Mouse (Mus musculus) liver, adult 2 months (tissue): Measurements from ENCODE around the gene Gnl1.

ENCODE experiments used
- CTCF ChIP-seq: fragments of 200-500 bp; IDR thresholded peaks from 2 replicates; pipeline ENCODE4 v1.5.1; 2011; ENCODE audit warnings: low read depth, low read length, control low read depth
- POLR2A ChIP-seq: fragments of 200-500 bp; IDR thresholded peaks from 2 replicates; pipeline ENCODE4 v1.6.1; 2011; ENCODE audit warnings: low read length, control low read depth; ENCODE audit not compliant: insufficient read depth; ENCODE audit errors: extremely low read depth

GRCm38 (mm10) chr17:36017046-36017445, 37.4 kb downstream of the Gnl1 start:
- TF ChIP-seq CTCF, result no peak
- no peak for TF ChIP-seq POLR2A
